Mouse (Mus musculus): Measurements from ENCODE around the gene Fkbp4. TPM values are rescaled to one million over a fixed set of nuclear protein-coding genes. Genes with fewer than 3 reads are reported as not detected.

The Fkbp4 gene
- total and polyA plus RNA-seq, 3 experiments = 206 to 359 (median 351) TPM

DNA sequence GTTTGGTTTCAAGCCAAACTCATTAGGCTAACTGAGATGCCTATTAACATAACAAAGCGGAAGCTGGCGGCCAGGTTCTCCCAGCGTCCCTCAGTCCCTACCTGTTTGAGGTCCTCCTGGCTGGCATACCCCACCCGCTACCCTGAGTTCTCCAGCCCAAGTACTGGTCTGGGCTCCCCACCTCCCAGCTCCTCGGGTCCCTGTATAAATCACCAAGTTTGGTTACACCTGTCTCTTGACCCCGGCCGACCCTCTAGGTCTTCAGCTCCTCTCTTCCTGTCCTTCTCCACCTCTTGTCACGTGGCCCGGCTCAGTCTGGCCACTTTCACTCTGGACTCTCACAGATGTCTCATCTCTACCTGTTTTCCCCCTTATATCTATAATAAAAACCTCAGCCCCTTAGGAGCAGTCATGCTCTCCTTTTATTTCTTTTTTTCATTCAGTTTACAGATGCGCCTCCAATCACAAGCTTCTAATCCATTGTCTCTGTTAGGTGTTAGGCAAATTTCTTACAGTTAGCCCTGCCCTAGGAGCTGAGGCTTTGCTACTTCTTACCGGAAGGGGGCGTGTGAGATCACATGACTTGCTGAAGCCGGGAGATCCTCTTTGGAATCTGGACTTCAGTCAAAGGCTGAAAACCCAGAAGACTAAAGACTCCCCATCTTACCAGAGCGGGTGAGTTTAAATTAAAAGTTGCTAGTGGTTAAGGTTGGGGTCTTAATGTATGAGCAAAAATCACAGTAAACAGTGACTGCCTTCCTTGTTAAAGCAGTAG lies 7.5 kb upstream of the Fkbp4 start:
- peak; percentile 46 to 54 for DNase-seq
- no peaks in the 10 kb centered on the region for H3K36me3 ChIP-seq (ENCODE audit: control insufficient read depth, insufficient read depth, low read length)
- no peaks in the 10 kb centered on the region for H3K27me3 ChIP-seq (ENCODE audit: control insufficient read depth, insufficient read depth, low read length)
- H3K27ac ChIP-seq = no peak overlapping the region
- TF ChIP-seq CTCF (IDR thresholded peaks at IDR 0.05) (peak; percentile 85), POLR2A (IDR thresholded peaks at IDR 0.05; ENCODE audit: insufficient read depth, low read depth, low read length) (no peak)
- intact Hi-C loops (cut with DNase I) = loop anchor here (1.0 kb wide), 1 partner anchor 33 kb away; no protein-coding TSS in a partner anchor
- no peak overlapping the region for H3K9ac ChIP-seq (ENCODE audit: low read depth, low read length)
- H3K79me2 ChIP-seq (replicated peaks; ENCODE audit: control insufficient read depth, insufficient read depth, low read length) = no peaks in the 10 kb centered on the region
- no peaks in the 10 kb centered on the region for H3K4me1 ChIP-seq (ENCODE audit: control insufficient read depth, insufficient read depth, low read length)
- no peak overlapping the region for H3K4me3 ChIP-seq
- WGBS = 22% methylated on average over 14 of the region's 14 CpGs

DNA sequence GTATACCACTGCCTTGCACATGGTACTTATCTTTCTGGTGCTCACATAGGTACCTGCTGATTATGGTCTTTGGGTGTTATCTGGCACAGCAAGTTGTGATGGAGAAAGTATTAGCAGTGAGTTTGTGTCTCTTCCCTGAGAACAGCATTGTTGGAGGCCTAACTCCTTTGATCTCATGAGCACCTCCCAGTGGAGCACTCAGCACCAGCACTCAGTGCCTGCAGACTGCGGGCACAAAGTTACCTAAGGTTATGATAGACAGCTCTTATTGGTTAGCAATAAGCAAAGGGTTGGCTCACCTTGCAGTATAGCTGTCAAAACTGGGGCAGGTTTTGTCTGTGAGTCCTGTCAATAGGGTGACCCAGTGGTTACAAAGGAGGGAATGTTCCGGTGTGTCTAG lies 1.8 kb upstream of the Fkbp4 start:
- Histone ChIP-seq H3K27ac (no peak overlapping the region), H3K4me3 (no peak overlapping the region), H3K4me1 (ENCODE audit: control insufficient read depth, insufficient read depth, low read length) (peaks cover 10% of the 10 kb centered on the region), H3K79me2 (replicated peaks; ENCODE audit: control insufficient read depth, insufficient read depth, low read length) (0 out of 2 replicates have a peak, but pooled peaks cover 3% of the 10 kb centered on the region), H3K9ac (ENCODE audit: low read depth, low read length) (no peak overlapping the region), H3K36me3 (ENCODE audit: control insufficient read depth, insufficient read depth, low read length) (peaks cover 4% of the 10 kb centered on the region), H3K27me3 (ENCODE audit: control insufficient read depth, insufficient read depth, low read length) (no peaks in the 10 kb centered on the region)
- TF ChIP-seq POLR2A (IDR thresholded peaks at IDR 0.05; ENCODE audit: insufficient read depth, low read depth, low read length) = no peak
- no peak for TF ChIP-seq CTCF (IDR thresholded peaks at IDR 0.05)
- no peak for TF ChIP-seq EP300 (IDR thresholded peaks at IDR 0.05; ENCODE audit: insufficient read depth, low read depth, low read length)
- intact Hi-C loops (cut with DNase I) = no loop called here
- no peak for DNase-seq
- WGBS = 94% methylated on average over 2 of the region's 2 CpGs

DNA sequence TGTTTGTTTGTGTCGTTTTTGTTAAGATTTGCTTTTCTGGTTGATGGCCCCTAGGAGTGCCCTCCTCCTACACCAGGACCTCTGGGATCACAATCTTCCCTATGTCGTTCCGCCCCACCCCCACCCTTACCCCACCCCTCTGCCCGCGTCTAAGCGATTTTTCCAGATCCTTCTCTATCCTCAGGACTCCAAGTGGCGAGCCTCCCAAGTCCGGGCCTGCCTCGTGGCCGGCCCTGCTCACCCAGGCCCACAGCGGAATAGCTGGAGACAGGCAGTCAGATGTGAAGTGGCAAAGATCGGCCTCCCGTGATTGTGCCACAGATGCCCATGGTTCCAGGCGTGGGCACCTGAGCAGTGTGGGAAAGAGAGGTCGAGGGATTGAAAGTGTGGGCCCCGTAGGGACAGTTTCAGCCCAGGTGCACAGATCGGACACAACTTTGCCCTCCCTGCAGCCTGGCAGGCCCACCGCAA lies 429 bp upstream of the Fkbp4 start:
- peak overlapping the region; percentile 74 for H3K9ac ChIP-seq (ENCODE audit: low read depth, low read length)
- peak in 1 of 2 experiments; percentile 60 for DNase-seq
- intact Hi-C loops (cut with DNase I) = loop anchor here (5.0 kb wide), 2 partner anchors 403 to 1013 kb away; partner anchors contain the start of gene Clec1a
- no peaks in the 10 kb centered on the region for H3K27me3 ChIP-seq (ENCODE audit: control insufficient read depth, insufficient read depth, low read length)
- TF ChIP-seq EP300 (IDR thresholded peaks at IDR 0.05; ENCODE audit: insufficient read depth, low read depth, low read length) = no peak
- TF ChIP-seq POLR2A (IDR thresholded peaks at IDR 0.05; ENCODE audit: insufficient read depth, low read depth, low read length) = no peak
- no peak for TF ChIP-seq CTCF (IDR thresholded peaks at IDR 0.05)
- H3K36me3 ChIP-seq (ENCODE audit: control insufficient read depth, insufficient read depth, low read length) = peaks cover 10% of the 10 kb centered on the region
- peaks cover 12% of the 10 kb centered on the region for H3K4me1 ChIP-seq (ENCODE audit: control insufficient read depth, insufficient read depth, low read length)
- H3K27ac ChIP-seq = peak overlapping the region; percentile 95
- WGBS = 17% methylated on average over 18 of the region's 18 CpGs
- peak overlapping the region; percentile 90 for H3K4me3 ChIP-seq
- 0 out of 2 replicates have a peak, but pooled peaks cover 3% of the 10 kb centered on the region for H3K79me2 ChIP-seq (replicated peaks; ENCODE audit: control insufficient read depth, insufficient read depth, low read length)

DNA sequence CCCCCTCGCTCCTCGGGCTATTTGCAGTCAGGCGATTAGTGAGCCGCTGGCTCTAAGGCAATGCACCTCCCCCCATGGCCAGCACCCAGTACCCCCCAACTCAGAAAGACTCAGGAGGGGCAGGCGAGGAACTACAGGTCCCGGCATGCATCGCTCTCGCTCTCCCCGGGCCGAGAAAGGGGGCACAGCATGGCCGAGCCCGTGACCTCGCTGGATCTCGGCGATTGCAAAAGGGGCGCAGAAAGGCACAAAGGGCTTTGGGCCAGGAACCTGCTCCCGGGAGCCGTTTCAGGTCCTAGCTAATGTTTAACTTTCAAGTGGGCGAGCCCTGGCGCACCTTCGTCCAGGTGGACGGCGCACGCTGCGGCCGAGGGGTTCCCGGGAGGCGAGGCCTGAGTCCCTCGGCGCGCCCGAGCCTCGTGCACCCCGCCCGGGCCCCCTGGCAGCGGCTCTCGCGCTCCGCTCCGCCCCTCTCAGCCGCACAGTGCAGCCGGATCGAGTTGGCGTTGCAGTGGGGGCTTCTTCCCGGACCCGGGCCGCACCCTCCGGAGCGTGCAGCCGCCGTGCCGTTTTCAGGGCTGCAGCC lies 653 bp downstream of the Fkbp4 start:
- 2% methylated on average over 52 of the region's 52 CpGs for WGBS
- Histone ChIP-seq H3K4me3 (peak overlapping the region; percentile 90), H3K9ac (ENCODE audit: low read depth, low read length) (peak overlapping the region; percentile 97), H3K79me2 (replicated peaks; ENCODE audit: control insufficient read depth, insufficient read depth, low read length) (0 out of 2 replicates have a peak, but pooled peaks cover 3% of the 10 kb centered on the region), H3K27me3 (ENCODE audit: control insufficient read depth, insufficient read depth, low read length) (no peaks in the 10 kb centered on the region), H3K4me1 (ENCODE audit: control insufficient read depth, insufficient read depth, low read length) (peaks cover 16% of the 10 kb centered on the region), H3K27ac (peak overlapping the region; percentile 95), H3K36me3 (ENCODE audit: control insufficient read depth, insufficient read depth, low read length) (peaks cover 11% of the 10 kb centered on the region)
- DNase-seq = peak; percentile 79 to 80
- intact Hi-C loops (cut with DNase I) = loop anchor here (1.0 to 5.0 kb wide), 3 partner anchors 10 to 1014 kb away; partner anchors contain the start of gene Clec1a
- TF ChIP-seq EP300 (IDR thresholded peaks at IDR 0.05; ENCODE audit: insufficient read depth, low read depth, low read length) = no peak
- no peak for TF ChIP-seq CTCF (IDR thresholded peaks at IDR 0.05)
- no peak for TF ChIP-seq POLR2A (IDR thresholded peaks at IDR 0.05; ENCODE audit: insufficient read depth, low read depth, low read length)

DNA sequence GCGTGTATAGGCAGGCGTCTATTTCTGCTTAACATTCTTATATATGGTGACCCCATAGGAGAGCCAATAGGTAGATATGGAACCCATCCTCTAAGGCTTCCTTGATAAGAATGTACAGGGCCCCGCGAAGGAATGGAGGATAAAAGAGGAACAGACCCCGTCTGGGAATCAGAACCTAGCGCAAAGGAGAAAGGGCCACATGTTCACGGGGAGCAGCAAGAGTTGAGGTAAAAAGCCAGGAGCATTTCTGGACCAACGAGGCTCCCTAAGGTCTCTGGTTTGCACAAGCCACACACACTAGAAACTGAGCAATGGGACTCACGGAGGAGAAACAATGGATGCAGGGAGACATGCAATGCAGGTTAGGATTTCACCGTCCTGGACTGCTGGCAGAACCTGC lies 1.2 kb downstream of the Fkbp4 start:
- H3K36me3 ChIP-seq (ENCODE audit: control insufficient read depth, insufficient read depth, low read length) = peaks cover 16% of the 10 kb centered on the region
- H3K79me2 ChIP-seq (replicated peaks; ENCODE audit: control insufficient read depth, insufficient read depth, low read length) = 0 out of 2 replicates have a peak, but pooled peaks cover 3% of the 10 kb centered on the region
- peak overlapping the region; percentile 95 for H3K27ac ChIP-seq
- TF ChIP-seq EP300 (IDR thresholded peaks at IDR 0.05; ENCODE audit: insufficient read depth, low read depth, low read length) = no peak
- TF ChIP-seq CTCF (IDR thresholded peaks at IDR 0.05) = no peak
- 0 out of 2 replicates have a peak, but pooled peaks have one; percentile 35 for TF ChIP-seq POLR2A (IDR thresholded peaks at IDR 0.05; ENCODE audit: insufficient read depth, low read depth, low read length)
- no peaks in the 10 kb centered on the region for H3K27me3 ChIP-seq (ENCODE audit: control insufficient read depth, insufficient read depth, low read length)
- no peak for DNase-seq
- peak overlapping the region; percentile 97 for H3K9ac ChIP-seq (ENCODE audit: low read depth, low read length)
- peak overlapping the region; percentile 90 for H3K4me3 ChIP-seq
- intact Hi-C loops (cut with DNase I) = loop anchor here (1.0 to 5.0 kb wide), 3 partner anchors 9 to 1015 kb away; partner anchors contain the start of gene Clec1a
- 10% methylated on average over 10 of the region's 10 CpGs for WGBS
- peaks cover 17% of the 10 kb centered on the region for H3K4me1 ChIP-seq (ENCODE audit: control insufficient read depth, insufficient read depth, low read length)
